Mouse (Mus musculus): ENCODE data around the gene Dock10. TPM values are rescaled to one million over a fixed set of nuclear protein-coding genes. Genes with fewer than 3 reads are reported as not detected.

The Dock10 gene
- total RNA-seq, 2 experiments from 2014 or later: 60.1 to 87.3 TPM

DNA sequence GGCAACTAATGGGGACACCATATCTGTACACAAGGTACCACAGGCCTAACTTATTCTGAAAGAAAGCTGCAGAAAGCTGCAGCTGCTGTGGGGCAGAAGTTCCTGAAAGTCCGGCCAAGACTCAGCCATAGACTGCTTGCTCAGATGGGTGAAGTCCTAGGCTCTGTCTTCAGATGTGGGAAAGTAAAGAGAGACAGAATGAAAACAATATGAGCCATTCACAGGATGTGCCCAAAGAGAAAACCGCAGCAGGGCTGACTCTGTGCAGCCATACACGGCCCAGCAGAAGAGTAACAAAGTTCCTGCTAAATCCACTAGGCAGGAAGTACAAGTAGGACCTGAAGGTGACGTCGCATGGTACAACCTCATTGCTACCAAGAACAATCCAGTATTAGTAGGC, 27.7 kb downstream of the Dock10 start:
- no peak for ATAC-seq (replicated peaks; ENCODE audit: low FRiP score, low TSS enrichment, poor library complexity, severe bottlenecking)

DNA sequence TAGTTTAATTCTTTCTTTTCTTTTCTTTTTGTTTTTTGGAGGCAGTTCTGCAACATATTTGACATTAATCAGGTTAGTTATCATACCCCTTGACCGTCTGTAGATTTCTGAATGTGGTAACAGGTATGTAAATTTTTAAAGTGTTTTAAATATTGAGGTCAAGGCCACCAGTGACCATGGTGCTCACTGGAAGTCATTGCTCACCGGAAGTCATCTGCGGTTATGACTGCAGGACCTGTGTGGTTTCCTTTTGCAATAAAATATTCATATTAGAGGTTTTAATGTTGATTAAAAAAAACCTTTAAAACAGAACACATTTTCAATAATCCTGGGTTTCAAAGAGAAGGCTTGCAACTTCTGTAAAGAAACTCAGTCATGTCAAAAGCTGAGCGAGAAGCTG, 28.2 kb downstream of the Dock10 start:
- no peak for ATAC-seq (replicated peaks; ENCODE audit: low FRiP score, low TSS enrichment, poor library complexity, severe bottlenecking)

DNA sequence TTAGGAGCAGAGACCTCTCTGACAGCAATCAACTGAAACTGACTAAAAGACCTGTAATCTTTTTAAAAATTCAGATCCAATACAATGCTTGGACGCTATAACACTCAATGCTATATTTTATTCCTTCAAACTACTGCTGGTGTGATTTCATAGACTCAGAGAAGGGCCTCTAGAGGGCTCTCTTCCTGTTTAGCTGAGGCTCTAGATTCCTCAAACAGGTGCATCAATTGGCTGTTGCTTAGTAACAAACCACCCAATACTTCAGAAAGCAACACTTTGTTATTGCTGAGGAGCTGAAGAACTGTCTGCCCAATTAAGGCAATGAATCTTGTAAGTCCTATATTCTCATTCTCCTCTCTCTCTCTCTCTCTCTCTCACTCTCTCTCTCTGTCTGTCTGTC, 30.1 kb downstream of the Dock10 start:
- peak; percentile 77 for ATAC-seq (replicated peaks; ENCODE audit: low FRiP score, low TSS enrichment, poor library complexity, severe bottlenecking)

DNA sequence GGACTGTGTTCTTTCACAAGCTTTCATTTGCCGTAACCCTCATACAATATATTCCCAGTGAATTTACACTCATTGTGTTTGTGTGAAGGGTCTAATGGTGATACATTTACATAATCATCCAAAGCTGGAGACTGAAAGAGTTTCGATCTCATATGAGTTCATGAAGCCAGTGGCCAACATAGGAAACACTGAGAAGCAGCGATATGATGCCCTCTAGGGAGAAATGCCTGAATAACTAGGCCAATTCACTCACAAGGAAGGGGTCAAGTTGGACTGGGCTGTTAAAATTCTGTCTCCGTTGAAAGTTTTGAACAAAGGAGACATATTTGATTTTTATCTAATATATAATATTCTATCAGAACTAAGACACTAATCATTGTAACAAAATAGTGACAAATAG, 30.9 kb downstream of the Dock10 start:
- no peak for ATAC-seq (replicated peaks; ENCODE audit: low FRiP score, low TSS enrichment, poor library complexity, severe bottlenecking)

DNA sequence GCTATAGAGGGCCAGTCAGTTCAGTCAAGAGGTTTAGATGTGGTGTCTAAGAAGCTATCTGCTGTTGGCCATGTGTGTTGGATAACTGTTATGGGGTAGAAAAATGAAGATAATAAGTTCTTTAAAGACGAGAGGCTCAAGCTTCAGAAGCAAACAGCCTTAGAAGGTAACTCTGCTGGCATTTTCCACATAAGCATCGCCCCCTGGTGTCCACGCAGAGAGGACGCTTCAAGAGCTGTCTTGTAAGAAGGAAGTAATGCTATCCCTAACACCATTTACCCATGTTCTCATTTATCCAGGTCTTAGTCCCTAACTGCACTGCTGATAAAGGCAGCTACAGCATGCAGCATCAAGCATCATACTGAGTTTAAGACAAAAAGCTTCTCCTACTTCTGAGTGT, 35.7 kb downstream of the Dock10 start:
- peak; percentile 89 for ATAC-seq (replicated peaks; ENCODE audit: low FRiP score, low TSS enrichment, poor library complexity, severe bottlenecking)

DNA sequence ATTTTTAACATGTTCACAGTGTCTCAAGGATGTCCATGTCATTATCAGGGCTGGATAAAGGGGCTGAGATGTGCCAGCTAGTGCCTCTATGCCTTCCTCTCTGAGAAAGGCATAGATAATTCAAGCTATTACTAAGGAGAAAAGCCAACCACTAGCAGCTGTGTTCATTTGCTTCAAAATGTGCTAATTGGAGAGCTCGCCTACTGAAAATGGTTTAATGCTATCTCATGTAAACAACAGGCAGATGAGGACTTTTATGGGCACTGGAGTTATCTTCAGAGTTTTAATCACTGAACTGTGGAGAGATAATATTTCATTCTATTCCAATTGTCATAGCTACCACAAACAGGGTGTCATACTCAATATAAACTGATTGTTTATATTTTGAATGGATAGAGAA, 36.3 kb downstream of the Dock10 start:
- ATAC-seq (replicated peaks; ENCODE audit: low FRiP score, low TSS enrichment, poor library complexity, severe bottlenecking): peak; percentile 72

DNA sequence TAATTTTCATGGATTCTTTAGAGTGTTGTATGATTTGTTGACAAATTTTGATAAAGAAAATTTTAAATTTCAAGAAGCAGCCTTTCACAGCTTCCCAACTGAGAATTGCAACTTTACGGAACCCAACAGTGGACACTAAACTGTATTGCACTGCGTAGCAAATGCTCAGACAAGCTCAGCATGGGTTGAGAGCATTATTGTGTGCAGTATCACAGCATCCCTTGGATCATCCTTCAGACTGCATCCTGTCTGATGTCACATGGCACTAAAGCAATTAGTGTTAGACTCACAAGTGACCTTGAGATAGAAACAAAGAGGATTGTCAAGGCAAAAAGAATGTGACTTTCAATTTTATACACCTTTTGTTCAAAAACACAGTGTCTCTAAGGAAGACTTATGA, 37.1 kb downstream of the Dock10 start:
- ATAC-seq (replicated peaks; ENCODE audit: low FRiP score, low TSS enrichment, poor library complexity, severe bottlenecking): no peak

DNA sequence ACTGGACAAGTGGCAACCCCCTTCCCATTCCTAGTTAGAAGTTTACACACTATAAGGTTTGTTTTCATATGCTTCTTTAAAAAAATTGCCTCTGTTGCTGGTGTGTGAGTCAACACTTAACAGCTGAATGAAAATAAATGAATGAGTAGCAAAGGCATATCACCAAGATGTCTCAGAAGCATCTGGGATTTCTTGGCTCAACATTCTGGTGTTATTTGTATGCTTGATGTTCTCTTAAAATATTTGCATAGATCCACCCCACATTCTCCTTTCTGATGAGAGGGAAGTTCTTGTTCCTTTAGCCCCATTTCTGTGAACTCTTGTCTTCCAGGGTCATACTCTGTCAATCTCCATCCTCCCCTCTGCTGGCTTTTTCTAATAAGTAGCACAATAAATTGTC, 38.2 kb downstream of the Dock10 start:
- ATAC-seq (replicated peaks; ENCODE audit: low FRiP score, low TSS enrichment, poor library complexity, severe bottlenecking): no peak

DNA sequence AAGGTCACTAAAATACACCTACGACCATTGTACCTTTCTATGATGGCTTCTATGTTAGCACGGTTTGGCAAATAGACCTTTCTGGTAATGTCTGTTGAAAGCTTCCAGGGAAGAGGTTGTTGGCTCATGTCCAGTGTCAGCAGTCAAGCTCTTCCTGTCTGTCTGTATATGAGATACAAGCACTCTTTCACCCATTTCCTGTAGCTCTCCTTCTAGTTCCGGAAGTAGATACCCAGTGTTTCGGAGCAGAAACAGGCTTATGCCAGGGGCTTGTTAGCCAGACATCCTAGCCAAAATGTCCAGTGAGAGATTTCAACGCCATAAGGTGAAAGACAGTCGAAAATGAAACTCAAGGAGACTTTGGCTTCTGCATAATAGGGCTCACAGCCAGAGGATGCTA, 38.9 kb downstream of the Dock10 start:
- ATAC-seq (replicated peaks; ENCODE audit: low FRiP score, low TSS enrichment, poor library complexity, severe bottlenecking): no peak

DNA sequence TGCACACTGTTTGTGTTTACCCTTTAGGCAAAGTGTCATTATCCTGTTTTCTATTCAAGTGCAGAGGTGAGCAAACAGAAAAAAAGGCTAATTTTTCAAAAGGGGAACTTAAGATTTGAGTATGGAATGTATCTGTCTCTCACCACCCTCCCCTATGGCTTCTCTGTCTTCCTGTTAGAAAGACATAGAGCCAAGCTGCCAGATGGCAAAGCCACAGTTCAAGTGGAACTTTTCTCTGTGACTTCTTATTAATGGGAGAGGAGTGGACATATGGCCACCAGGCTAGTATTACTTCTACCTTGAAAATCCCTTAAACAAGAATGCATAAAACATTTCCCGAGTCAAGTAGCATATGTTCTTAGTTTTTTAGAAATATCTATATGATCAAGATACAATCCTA, 39.7 kb downstream of the Dock10 start:
- no peak for ATAC-seq (replicated peaks; ENCODE audit: low FRiP score, low TSS enrichment, poor library complexity, severe bottlenecking)

DNA sequence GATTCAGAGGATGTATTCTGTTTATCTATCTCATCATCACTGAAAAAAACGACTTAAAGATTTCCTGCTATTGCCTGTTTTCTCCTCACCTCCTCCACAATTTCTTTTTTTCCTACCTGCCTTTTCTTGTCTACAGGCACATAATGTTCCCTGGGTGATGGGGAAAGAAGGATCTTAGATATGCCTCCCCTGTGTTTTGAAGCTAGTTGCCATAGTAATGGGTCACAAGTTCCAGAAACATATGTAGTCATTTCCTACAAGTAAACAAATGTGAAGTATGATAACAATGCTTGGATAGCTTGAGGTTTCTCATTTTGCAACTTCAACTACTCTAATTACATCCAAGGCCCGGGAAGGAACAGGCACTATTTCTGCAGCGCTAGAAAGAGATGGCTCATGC, 42.4 kb downstream of the Dock10 start:
- ATAC-seq (replicated peaks; ENCODE audit: low FRiP score, low TSS enrichment, poor library complexity, severe bottlenecking): 0 out of 2 replicates have a peak, but pooled peaks have one; percentile 59

DNA sequence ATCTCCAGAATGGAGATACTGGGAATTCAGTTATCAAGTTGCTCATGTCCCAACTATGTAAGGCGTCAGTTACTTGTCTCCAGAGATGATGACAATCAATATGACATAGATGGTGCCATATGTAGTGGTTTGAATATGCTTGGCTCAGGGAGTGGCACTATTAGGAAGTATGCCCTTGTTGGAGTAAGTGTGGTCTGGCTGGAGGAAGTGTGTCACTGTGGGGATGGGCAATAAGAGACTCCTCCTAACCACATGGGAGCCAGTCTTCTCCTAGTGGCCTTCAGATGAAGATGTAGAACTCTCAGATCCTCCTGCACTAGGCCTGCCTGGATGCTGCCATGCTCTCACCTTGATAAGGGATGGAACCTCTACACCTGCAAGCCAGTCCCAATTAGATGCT, 44.4 kb downstream of the Dock10 start:
- no peak for ATAC-seq (replicated peaks; ENCODE audit: low FRiP score, low TSS enrichment, poor library complexity, severe bottlenecking)

DNA sequence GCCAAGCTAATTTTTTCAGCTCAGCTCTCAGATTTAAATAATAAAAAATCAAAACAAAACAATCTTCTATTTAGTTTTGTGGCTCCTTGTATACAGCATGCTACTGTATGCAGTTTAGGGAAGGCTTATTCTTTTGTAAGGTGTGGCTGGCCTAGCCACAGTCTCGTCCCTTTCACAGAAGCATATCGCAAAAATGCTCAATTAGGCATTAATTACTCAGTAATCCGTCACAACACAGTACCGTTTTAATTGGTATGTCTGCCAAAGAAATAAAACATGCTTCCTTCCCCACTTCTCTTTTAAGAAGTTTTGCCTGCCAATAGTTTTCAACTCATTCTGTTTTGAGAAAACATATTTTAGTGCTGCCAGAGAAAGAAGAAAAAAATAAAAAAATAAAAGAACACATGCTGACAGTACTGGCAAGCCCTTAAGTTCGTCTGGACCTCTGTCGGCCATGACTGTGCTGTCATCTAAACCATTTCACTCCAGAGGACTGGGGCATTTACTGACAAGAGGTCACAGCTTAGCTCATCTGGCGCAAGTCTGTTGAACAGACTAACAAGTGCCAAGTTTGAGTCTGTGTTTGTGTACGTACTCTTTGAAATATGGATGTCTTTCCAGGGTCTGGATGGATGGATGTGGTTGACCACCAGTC, 47.6 kb downstream of the Dock10 start:
- no peak for ATAC-seq (replicated peaks; ENCODE audit: low FRiP score, low TSS enrichment, poor library complexity, severe bottlenecking)

DNA sequence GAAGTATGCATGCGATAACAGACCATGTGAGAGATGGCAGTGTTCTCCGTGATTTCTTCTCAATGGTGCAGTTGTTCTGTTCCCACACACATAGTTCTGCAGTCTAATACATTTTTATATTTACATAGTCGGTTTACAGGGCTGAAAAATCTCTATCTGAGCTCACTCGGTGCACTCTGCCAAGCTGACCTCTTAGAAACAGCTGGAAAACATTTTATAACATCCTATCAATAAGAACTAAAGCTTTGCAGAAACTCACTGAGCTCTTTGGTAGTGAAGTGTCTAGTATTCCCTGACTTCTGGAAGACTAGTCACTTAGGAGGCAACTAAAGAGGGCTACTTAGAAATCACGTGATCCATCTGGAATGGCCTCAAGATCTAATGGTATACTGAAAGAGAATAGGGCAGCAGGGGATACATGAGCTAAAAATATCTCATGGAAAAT, 48.2 kb downstream of the Dock10 start:
- ATAC-seq (replicated peaks; ENCODE audit: low FRiP score, low TSS enrichment, poor library complexity, severe bottlenecking): no peak

DNA sequence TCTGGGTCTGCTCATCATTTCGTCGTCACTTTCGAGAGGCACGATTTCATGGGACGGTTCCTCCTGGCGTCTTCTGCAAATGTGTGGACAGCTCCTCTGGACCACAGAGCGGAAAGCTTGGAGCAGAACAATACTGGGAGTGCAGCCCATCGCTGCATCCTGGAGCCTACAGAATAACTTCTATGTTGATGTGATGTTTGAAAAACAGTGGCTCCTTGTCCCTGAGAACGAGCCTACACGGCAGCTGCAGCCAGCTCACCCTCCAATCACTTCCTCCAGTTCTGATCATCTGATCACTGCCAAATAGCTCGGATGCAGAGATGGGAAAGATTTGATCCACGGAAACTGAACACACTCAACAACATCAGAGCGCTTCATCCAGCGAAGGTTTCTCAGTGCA, 49.0 kb downstream of the Dock10 start:
- ATAC-seq (replicated peaks; ENCODE audit: low FRiP score, low TSS enrichment, poor library complexity, severe bottlenecking): no peak

DNA sequence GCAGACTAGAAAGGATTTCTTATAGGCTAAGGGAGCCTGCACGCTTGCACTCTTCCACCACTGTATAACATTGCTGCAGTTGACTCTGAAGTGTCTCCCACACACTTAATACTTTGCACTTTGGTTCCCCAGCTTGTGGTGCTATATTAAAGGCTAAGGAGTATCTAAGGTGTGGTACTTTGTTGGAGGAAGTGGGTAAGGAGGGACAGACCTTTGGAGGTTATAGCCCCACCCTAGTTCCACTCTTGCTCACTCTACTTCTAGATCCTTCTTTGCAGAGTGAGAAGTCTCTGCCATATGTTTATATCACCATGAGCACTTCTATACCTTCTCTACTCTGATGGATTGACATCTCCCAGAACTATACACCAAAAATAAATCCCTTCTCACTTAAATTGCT, 55.0 kb downstream of the Dock10 start:
- no peak for ATAC-seq (replicated peaks; ENCODE audit: low FRiP score, low TSS enrichment, poor library complexity, severe bottlenecking)

DNA sequence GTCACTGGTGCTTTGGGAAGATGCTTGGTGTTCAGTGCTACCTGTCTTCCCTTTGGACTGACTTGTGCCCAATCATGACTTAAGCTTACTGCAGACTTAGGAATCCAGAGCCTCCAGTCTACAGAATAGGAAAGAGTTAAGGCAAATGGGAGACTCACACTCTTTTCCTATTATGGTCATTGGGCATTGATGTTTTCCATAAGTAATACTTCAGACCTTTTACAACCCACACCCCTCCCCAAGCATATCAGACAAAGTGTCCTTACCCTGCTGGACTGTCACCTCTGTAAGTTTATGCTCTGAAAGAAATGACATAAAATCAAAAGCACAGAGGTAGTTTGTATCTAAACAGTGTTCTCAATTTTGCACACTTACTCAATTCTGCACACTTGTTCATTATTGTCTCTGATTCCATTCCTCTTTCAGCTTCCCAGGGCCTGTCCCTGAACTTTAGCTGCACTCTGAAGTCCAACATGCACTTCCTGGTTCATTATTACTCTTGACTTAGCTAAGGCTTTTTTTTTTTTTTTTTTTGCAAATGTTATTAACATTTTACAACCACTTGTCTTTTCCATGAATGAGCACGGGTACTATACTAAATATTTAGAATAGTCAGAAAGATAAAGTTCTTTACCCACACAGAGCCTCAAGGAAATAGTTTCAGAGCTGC, 82.2 kb downstream of the Dock10 start:
- no peak for ATAC-seq (replicated peaks; ENCODE audit: low FRiP score, low TSS enrichment, poor library complexity, severe bottlenecking)

DNA sequence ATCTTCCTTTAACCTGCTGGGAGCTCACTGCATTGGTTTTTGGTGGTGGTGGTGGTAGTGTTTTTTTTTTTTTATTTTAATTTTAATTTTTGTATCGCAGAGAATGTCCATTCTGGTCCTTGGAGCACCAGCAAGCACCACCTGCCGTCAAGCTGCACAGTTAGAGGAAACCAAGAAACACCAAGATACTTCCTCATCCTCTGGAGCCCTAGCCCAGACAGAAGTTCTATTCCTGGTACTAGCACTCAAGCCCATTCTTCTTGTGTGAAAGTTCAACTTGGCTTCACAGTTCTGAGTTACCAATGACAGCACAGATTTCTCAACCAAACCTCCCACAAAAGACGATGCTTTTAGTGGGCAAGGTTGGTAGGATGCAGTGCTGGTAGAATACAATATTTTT, 86.6 kb downstream of the Dock10 start:
- ATAC-seq (replicated peaks; ENCODE audit: low FRiP score, low TSS enrichment, poor library complexity, severe bottlenecking): no peak

DNA sequence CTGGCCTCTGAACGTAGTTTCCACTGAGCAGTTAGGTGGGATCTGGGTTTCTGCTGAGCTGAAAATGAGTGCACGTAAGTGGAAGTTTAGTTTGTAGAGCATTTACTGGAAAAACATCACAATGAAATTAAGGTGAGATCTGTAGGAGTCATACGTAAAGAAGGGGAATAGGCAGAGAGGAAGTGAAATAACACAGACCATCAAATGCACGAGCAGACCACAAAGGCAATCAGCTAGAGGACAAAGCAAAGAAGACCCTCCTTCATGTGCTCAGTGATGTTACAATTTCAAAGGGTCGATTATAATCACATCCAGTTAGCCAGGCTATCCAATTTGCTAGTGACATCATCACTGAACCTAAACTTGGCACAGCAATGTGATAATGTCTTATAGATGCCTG, 87.3 kb downstream of the Dock10 start:
- ATAC-seq (replicated peaks; ENCODE audit: low FRiP score, low TSS enrichment, poor library complexity, severe bottlenecking): no peak

DNA sequence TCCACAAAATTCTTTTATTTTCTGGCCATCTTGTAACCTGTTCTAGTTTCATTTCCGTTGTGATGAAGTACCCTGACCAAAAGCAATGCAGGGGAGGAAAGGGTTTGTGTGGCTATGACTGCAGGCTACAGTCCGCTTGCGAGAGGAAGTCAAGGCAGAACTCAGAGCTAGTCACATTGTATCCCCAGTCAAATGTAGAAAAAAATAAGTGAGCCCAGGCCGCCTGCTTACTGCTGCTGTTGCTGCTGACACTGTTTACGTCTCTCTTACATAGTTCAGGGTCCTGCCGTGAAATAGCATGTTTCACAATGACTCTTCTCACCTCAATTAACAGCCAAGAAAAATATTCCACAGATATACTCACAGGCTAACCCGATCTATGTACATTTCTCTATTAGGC, 87.9 kb downstream of the Dock10 start:
- ATAC-seq (replicated peaks; ENCODE audit: low FRiP score, low TSS enrichment, poor library complexity, severe bottlenecking): no peak

DNA sequence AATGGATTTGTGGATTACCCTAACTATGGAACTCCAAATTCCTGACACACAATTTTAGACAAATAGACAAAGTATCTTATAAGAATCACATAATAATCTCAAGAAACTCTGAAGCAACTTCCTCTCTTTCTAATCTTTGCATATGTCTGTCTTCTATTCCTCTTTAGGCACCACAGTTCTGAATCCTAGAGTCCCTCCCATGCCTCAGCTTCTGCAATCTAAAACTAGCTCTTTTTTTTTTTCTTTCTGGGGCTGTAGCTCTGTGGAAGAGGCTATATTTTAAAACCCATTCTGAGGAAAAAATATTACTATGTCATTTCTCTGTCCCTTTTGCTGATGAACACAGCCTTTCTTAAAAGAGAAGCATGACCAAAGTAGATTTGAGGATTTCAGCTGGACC, 92.6 kb downstream of the Dock10 start:
- no peak for ATAC-seq (replicated peaks; ENCODE audit: low FRiP score, low TSS enrichment, poor library complexity, severe bottlenecking)

Measured in megakaryocyte-erythroid progenitor cell, adult 5-6 weeks (primary cell).